Mouse (Mus musculus) kidney, adult 2 months (tissue): Measurements from ENCODE around the gene Apobr. TPM values are rescaled to one million over a fixed set of nuclear protein-coding genes. Genes with fewer than 3 reads are reported as not detected.

Experiments used
- DNase-seq: peaks from one replicate; pipeline ENCODE4 v3.0.0; 2021
- H3K27ac ChIP-seq: fragments of 200-500 bp; 2 replicates; pipeline ENCODE4 v1.5.1; 2012; ENCODE audit warnings: low read depth, low read length, control low read depth, inconsistent platforms; ENCODE audit not compliant: insufficient read depth
- H3K27me3 ChIP-seq: fragments of 200-500 bp; replicated peaks from 2 replicates; pipeline ENCODE4 v1.6.1; 2012; ENCODE audit warnings: mild to moderate bottlenecking, moderate library complexity, low read length, inconsistent platforms; ENCODE audit not compliant: control insufficient read depth, insufficient read depth
- H3K36me3 ChIP-seq: fragments of 200-500 bp; 2 replicates; pipeline ENCODE4 v1.6.1; 2012; ENCODE audit warnings: mild to moderate bottlenecking, moderate library complexity, low read length, inconsistent platforms; ENCODE audit not compliant: control insufficient read depth, insufficient read depth
- H3K4me1 ChIP-seq: fragments of 200-500 bp; 2 replicates; pipeline ENCODE4 v1.6.1; 2011; ENCODE audit warnings: low read length; ENCODE audit not compliant: control insufficient read depth, insufficient read depth
- H3K4me3 ChIP-seq: fragments of 200-500 bp; 2 replicates; pipeline ENCODE4 v1.5.1; 2011; ENCODE audit warnings: mild to moderate bottlenecking, low read depth, low read length, control low read depth; ENCODE audit not compliant: insufficient read depth
- CTCF ChIP-seq: fragments of 200-500 bp; conservative IDR thresholded peaks from 2 replicates; pipeline ENCODE4 v1.5.1; 2011; ENCODE audit warnings: low read depth, mild to moderate bottlenecking, control low read depth, low read length, moderate library complexity, mixed read lengths; ENCODE audit not compliant: insufficient read depth, insufficient read length
- POLR2A ChIP-seq: fragments of 200-500 bp; IDR thresholded peaks from one replicate; pipeline ENCODE4 v1.6.1; 2011; ENCODE audit warnings: low read depth, low read length, control low read depth
- WGBS: fragments of 180-500 bp; shearing (Covaris S2); methylation state at CpG from one replicate; pipeline ENCODE4 v1.1.7; 2018; 5-methylcytosine and 5-hydroxymethylcytosine counted together
- polyA plus RNA-seq: library from polyadenylated mRNA; depleted of rRNA; stranded (reverse); fragments of >200 nt; gene quantifications from 2 replicates; pipeline ENCODE4 v1.2.3, GENCODE M21; 2012

The Apobr gene
- polyA plus RNA-seq, 1 experiment = 1.2 TPM

- no peaks in the 10 kb centered on the region for H3K27me3 ChIP-seq
- H3K4me3 ChIP-seq = no peak overlapping the region
- 81% methylated on average over 10 of the region's 10 CpGs for WGBS
- no peak overlapping the region for H3K27ac ChIP-seq
- DNase-seq = no peak
- H3K36me3 ChIP-seq = no peaks in the 10 kb centered on the region
- TF ChIP-seq CTCF = no peak
- no peak for TF ChIP-seq POLR2A
- H3K4me1 ChIP-seq = no peaks in the 10 kb centered on the region
These were observed 35.0 kb downstream of the Apobr start for GRCm38 (mm10) chr7:126619559-126620275.

- no peaks in the 10 kb centered on the region for H3K36me3 ChIP-seq
- WGBS = 65% methylated on average over 9 of the region's 9 CpGs
- TF ChIP-seq CTCF = no peak
- TF ChIP-seq POLR2A = no peak
- H3K4me3 ChIP-seq = no peak overlapping the region
- no peak overlapping the region for H3K27ac ChIP-seq
- no peaks in the 10 kb centered on the region for H3K27me3 ChIP-seq
- peak; percentile 32 for DNase-seq
- H3K4me1 ChIP-seq = no peaks in the 10 kb centered on the region
These were observed 37.0 kb downstream of the Apobr start for GRCm38 (mm10) chr7:126621452-126622359.

GRCm38 (mm10) chr7:126623381-126623780 is 38.6 kb downstream of the Apobr start:
- no peak for DNase-seq
- no peak overlapping the region for H3K4me3 ChIP-seq
- TF ChIP-seq POLR2A = no peak
- TF ChIP-seq CTCF = no peak
- H3K27ac ChIP-seq = peak overlapping the region; percentile 14; the same call in 1 of the 2 replicates
- WGBS = 90% methylated on average over 1 of the region's 1 CpGs
- H3K27me3 ChIP-seq = no peaks in the 10 kb centered on the region
- H3K4me1 ChIP-seq = no peaks in the 10 kb centered on the region
- H3K36me3 ChIP-seq = no peaks in the 10 kb centered on the region

GRCm38 (mm10) chr7:126624774-126625173 is 40.0 kb downstream of the Apobr start:
- TF ChIP-seq CTCF (no peak), POLR2A (no peak)
- WGBS = 64% methylated on average over 16 of the region's 16 CpGs
- no peak for DNase-seq
- H3K4me1 ChIP-seq = no peaks in the 10 kb centered on the region
- H3K27me3 ChIP-seq = no peaks in the 10 kb centered on the region
- H3K4me3 ChIP-seq = peak overlapping the region; percentile 44
- H3K36me3 ChIP-seq = no peaks in the 10 kb centered on the region
- peak overlapping the region; percentile 74 for H3K27ac ChIP-seq

GRCm38 (mm10) chr7:126625369-126625768 is 40.6 kb downstream of the Apobr start:
- H3K27me3 ChIP-seq = no peaks in the 10 kb centered on the region
- H3K4me3 ChIP-seq = peak overlapping the region; percentile 44
- peak overlapping the region; percentile 74; the same call in 1 of the 2 replicates for H3K27ac ChIP-seq
- 23% methylated on average over 6 of the region's 6 CpGs for whole genome bisulfite sequencing
- no peaks in the 10 kb centered on the region for H3K36me3 ChIP-seq
- no peak for TF ChIP-seq CTCF
- peak; percentile 19 for TF ChIP-seq POLR2A
- H3K4me1 ChIP-seq = no peaks in the 10 kb centered on the region
- DNase-seq = peak; percentile 86

- DNase-seq = no peak
- H3K4me1 ChIP-seq = no peaks in the 10 kb centered on the region
- no peaks in the 10 kb centered on the region for H3K27me3 ChIP-seq
- TF ChIP-seq POLR2A (no peak), CTCF (no peak)
- H3K4me3 ChIP-seq = no peak overlapping the region
- WGBS = 79% methylated on average over 3 of the region's 3 CpGs
- no peaks in the 10 kb centered on the region for H3K36me3 ChIP-seq
- peak overlapping the region; percentile 77 for H3K27ac ChIP-seq
These were observed 41.3 kb downstream of the Apobr start for GRCm38 (mm10) chr7:126625807-126626600.

GRCm38 (mm10) chr7:126628111-126628510 is 43.4 kb downstream of the Apobr start:
- no peak for DNase-seq

More at GRCm38 (mm10) chr7:126628111-126628510, 43.4 kb downstream of the Apobr start:
- Histone ChIP-seq H3K27ac (peak overlapping the region; percentile 11), H3K36me3 (no peaks in the 10 kb centered on the region), H3K4me1 (no peaks in the 10 kb centered on the region), H3K27me3 (no peaks in the 10 kb centered on the region), H3K4me3 (no peak overlapping the region)
- WGBS = 48% methylated on average over 6 of the region's 6 CpGs
- TF ChIP-seq CTCF = no peak
- no peak for TF ChIP-seq POLR2A
